Mouse (Mus musculus) stomach, embryonic 15.5 days (tissue): ENCODE data around the gene Eml6. TPM values are rescaled to one million over a fixed set of nuclear protein-coding genes. Genes with fewer than 3 reads are reported as not detected.

Source experiments
- ATAC-seq: fragments of 200-750 bp; cut with Nextera tagmentation; 2 replicates; pipeline ENCODE4 v1.8.0; 2017; ENCODE audit warnings: low read depth, moderate number of reproducible peaks, moderate TSS enrichment; ENCODE audit not compliant: insufficient read depth, low FRiP score
- H3K27ac ChIP-seq: fragments of 300-500 bp; sonication (generic); 2 replicates; pipeline ENCODE4 v1.5.1; 2015; ENCODE audit warnings: mild to moderate bottlenecking, inconsistent platforms
- H3K27me3 ChIP-seq: fragments of 300-500 bp; sonication (generic); replicated peaks from 2 replicates; pipeline ENCODE4 v1.6.1; 2015; ENCODE audit warnings: inconsistent platforms
- H3K36me3 ChIP-seq: fragments of 300-500 bp; sonication (generic); 2 replicates; pipeline ENCODE4 v1.6.1; 2015; ENCODE audit warnings: inconsistent platforms
- H3K4me1 ChIP-seq: fragments of 300-500 bp; sonication (generic); 2 replicates; pipeline ENCODE4 v1.6.1; 2015; ENCODE audit warnings: inconsistent platforms
- H3K4me2 ChIP-seq: fragments of 300-500 bp; sonication (generic); 2 replicates; pipeline ENCODE4 v1.6.1; 2015; ENCODE audit warnings: mild to moderate bottlenecking, inconsistent platforms
- H3K4me3 ChIP-seq: fragments of 300-500 bp; sonication (generic); replicated peaks from 2 replicates; pipeline ENCODE4 v1.5.1; 2015; ENCODE audit warnings: inconsistent platforms
- H3K9ac ChIP-seq: fragments of 300-500 bp; sonication (generic); 2 replicates; pipeline ENCODE4 v1.6.1; 2015; ENCODE audit warnings: inconsistent platforms
- H3K9me3 ChIP-seq: fragments of 300-500 bp; sonication (generic); 2 replicates; pipeline ENCODE4 v1.6.1; 2016; ENCODE audit warnings: inconsistent platforms
- WGBS: fragments of 180-500 bp; shearing (Covaris S2); methylation state at CpG from one replicate; pipeline ENCODE4 v1.1.7; 2015; 5-methylcytosine and 5-hydroxymethylcytosine counted together
- polyA plus RNA-seq: library from polyadenylated mRNA; unstranded; fragments of >200 nt; fragmentation: Nextera tagmentation; extraction: Ambion mirVana; gene quantifications from 2 replicates; pipeline ENCODE4 v1.2.1, GENCODE M21; 2015

Eml6 gene
- polyA plus RNA-seq, 1 experiment from 2014 or later, result 0.65 TPM

DNA sequence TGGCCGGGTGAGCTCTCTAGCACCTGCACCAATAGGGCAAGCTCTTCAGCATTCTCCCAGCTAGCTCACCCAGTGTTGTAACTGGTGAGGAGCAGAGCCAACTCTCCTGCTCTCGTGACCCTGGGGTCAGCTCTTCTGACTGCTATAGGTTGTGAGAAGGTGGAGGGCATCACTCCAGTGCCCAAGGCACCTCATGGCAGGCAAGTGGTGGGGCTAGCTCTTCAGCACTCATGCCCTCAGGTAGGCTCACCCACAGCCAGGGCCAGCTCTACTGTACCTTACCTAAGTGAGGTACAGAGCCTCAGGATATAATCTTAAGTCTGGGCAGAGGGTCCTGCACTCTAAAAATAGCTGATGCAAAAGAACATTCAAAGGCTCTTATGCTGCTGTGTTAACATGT lies 286.1 kb downstream of the Eml6 start:
- 91% methylated on average over 2 of the region's 2 CpGs for WGBS
- peaks cover 3% of the 10 kb centered on the region; the same call in 1 of the 2 replicates for H3K36me3 ChIP-seq
- H3K9ac ChIP-seq, result no peak overlapping the region
- no peak overlapping the region for H3K4me3 ChIP-seq
- no peak overlapping the region for H3K4me2 ChIP-seq
- H3K9me3 ChIP-seq, result no peaks in the 10 kb centered on the region
- ATAC-seq, result no peak
- no peak overlapping the region for H3K27ac ChIP-seq
- H3K27me3 ChIP-seq, result no peaks in the 10 kb centered on the region
- no peaks in the 10 kb centered on the region for H3K4me1 ChIP-seq

- Histone ChIP-seq H3K9ac (no peak overlapping the region), H3K4me3 (no peak overlapping the region), H3K4me2 (no peak overlapping the region), H3K27ac (no peak overlapping the region), H3K27me3 (no peaks in the 10 kb centered on the region), H3K9me3 (no peaks in the 10 kb centered on the region), H3K36me3 (no peaks in the 10 kb centered on the region), H3K4me1 (no peaks in the 10 kb centered on the region)
- ATAC-seq, result no peak
- WGBS, result 68% methylated on average over 1 of the region's 1 CpGs
These were observed 297.9 kb downstream of the Eml6 start for GRCm38 (mm10) chr11:29727901-29728300.

DNA sequence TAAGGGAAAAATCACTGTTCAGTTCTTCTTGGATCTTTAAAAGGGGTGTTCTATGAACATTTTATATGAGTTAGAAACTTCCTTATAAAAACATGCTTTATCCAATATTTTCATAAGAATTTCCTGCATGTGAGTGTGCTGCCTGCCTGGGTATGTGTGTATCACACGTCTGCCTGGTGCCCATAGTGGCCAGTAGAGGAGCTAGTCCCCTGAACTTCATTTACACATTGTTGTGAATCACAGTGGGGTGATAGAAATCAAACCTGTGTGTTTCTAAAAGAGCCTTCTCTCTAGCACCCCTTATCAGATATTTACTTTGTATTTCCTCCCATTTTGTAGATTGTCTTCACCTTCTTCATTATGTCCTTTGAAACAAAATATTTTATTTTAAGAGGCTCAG lies 300.2 kb downstream of the Eml6 start:
- Histone ChIP-seq H3K4me3 (no peak overlapping the region), H3K27me3 (no peaks in the 10 kb centered on the region), H3K4me1 (no peaks in the 10 kb centered on the region), H3K9me3 (no peaks in the 10 kb centered on the region), H3K9ac (no peak overlapping the region), H3K27ac (no peak overlapping the region), H3K36me3 (no peaks in the 10 kb centered on the region), H3K4me2 (no peak overlapping the region)
- 61% methylated on average over 1 of the region's 1 CpGs for WGBS
- no peak for ATAC-seq

GRCm38 (mm10) chr11:29725167-29725566 lies 300.7 kb downstream of the Eml6 start:
- H3K4me1 ChIP-seq, result no peaks in the 10 kb centered on the region
- no peak overlapping the region for H3K27ac ChIP-seq
- H3K36me3 ChIP-seq, result no peaks in the 10 kb centered on the region
- no peaks in the 10 kb centered on the region for H3K9me3 ChIP-seq
- H3K4me2 ChIP-seq, result no peak overlapping the region
- H3K4me3 ChIP-seq, result no peak overlapping the region
- H3K9ac ChIP-seq, result no peak overlapping the region
- ATAC-seq, result no peak
- H3K27me3 ChIP-seq, result no peaks in the 10 kb centered on the region

DNA sequence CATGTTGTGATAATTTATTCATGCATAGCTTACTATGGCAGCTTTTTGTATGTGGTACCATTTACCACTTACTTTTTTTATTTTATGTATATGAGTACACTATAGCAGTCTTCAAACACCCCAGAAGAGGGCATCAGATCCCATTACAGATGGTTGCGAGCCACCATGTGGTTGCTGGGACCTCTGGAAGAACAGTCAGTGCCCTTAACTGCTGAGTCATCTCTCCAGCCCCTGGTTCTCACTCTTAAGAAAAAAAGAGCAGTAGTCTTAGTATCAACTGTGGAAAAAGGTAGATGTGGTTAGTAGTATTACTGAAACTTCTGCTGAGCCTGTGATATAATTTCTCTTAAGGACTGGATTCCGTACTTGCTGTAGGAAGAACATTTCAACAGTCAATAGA lies 301.6 kb downstream of the Eml6 start:
- Histone ChIP-seq H3K9me3 (no peaks in the 10 kb centered on the region), H3K9ac (no peak overlapping the region), H3K27me3 (no peaks in the 10 kb centered on the region), H3K36me3 (no peaks in the 10 kb centered on the region), H3K4me2 (no peak overlapping the region), H3K4me3 (no peak overlapping the region), H3K27ac (no peak overlapping the region), H3K4me1 (no peaks in the 10 kb centered on the region)
- ATAC-seq, result no peak
- WGBS, result 96% methylated on average over 2 of the region's 2 CpGs

DNA sequence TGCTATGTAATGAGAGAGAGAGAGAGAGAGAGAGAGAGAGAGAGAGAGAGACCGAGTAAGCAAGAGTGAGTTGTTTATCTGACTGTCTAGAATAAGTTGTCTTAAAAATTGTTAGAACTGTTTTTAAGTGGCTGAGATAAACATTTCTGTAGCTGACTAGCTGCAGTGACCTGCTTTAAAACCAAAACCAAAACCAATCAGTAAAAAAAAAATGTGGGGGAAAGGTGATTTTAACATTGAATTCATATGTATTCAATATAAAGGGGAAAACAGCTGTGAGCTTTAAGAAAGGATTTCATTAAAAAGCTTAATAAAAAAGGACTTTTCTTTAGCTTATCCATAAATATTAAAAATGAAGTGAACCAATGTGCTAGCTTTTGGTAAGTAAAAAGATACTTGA lies 306.2 kb downstream of the Eml6 start:
- 21% methylated on average over 1 of the region's 1 CpGs for WGBS
- Histone ChIP-seq H3K4me3 (no peak overlapping the region), H3K4me1 (peaks cover 7% of the 10 kb centered on the region), H3K27ac (no peak overlapping the region), H3K9me3 (no peaks in the 10 kb centered on the region), H3K36me3 (no peaks in the 10 kb centered on the region), H3K9ac (no peak overlapping the region), H3K4me2 (no peak overlapping the region), H3K27me3 (no peaks in the 10 kb centered on the region)
- ATAC-seq, result no peak

- no peak overlapping the region for H3K27ac ChIP-seq
- peaks cover 7% of the 10 kb centered on the region for H3K4me1 ChIP-seq
- H3K4me3 ChIP-seq, result no peak overlapping the region
- no peaks in the 10 kb centered on the region for H3K36me3 ChIP-seq
- ATAC-seq, result no peak
- H3K27me3 ChIP-seq, result no peaks in the 10 kb centered on the region
- WGBS, result 24% methylated on average over 6 of the region's 6 CpGs
- H3K4me2 ChIP-seq, result peak overlapping the region; percentile 9; the same call in 1 of the 2 replicates
- no peaks in the 10 kb centered on the region for H3K9me3 ChIP-seq
- no peak overlapping the region for H3K9ac ChIP-seq
These were observed 307.3 kb downstream of the Eml6 start for GRCm38 (mm10) chr11:29718541-29718940.

GRCm38 (mm10) chr11:29715499-29715898 lies 310.3 kb downstream of the Eml6 start:
- no peak for ATAC-seq
- Histone ChIP-seq H3K27ac (no peak overlapping the region), H3K27me3 (no peaks in the 10 kb centered on the region), H3K9ac (no peak overlapping the region), H3K4me3 (no peak overlapping the region), H3K9me3 (no peaks in the 10 kb centered on the region), H3K36me3 (no peaks in the 10 kb centered on the region), H3K4me2 (no peak overlapping the region), H3K4me1 (peaks cover 7% of the 10 kb centered on the region)
- WGBS, result 81% methylated on average over 3 of the region's 3 CpGs

DNA sequence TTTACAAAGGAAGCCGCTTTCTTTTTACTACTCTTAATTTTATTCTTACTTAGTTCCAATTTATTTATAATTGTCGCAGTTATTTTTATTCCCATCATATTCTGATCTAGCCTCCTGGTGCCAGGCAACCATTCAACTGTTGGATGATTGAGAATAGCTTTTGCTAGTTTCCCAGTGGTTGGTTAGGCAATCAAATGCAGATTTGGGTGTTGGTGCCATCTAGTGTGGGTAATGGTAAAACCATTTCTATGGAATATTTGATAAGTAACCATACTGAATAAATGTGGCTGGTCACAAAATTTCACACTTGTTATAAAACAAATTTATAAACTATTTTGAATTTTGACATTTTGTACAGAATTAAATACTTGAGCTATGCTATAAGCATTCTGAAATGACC lies 311.0 kb downstream of the Eml6 start:
- Histone ChIP-seq H3K4me2 (no peak overlapping the region), H3K9me3 (no peaks in the 10 kb centered on the region), H3K36me3 (no peaks in the 10 kb centered on the region), H3K4me3 (no peak overlapping the region), H3K9ac (no peak overlapping the region), H3K27me3 (no peaks in the 10 kb centered on the region), H3K27ac (no peak overlapping the region), H3K4me1 (peaks cover 7% of the 10 kb centered on the region)
- ATAC-seq, result no peak
- 93% methylated on average over 2 of the region's 2 CpGs for WGBS

- ATAC-seq, result no peak
- peaks cover 7% of the 10 kb centered on the region for H3K4me1 ChIP-seq
These were observed 311.7 kb downstream of the Eml6 start for GRCm38 (mm10) chr11:29714114-29714513.

GRCm38 (mm10) chr11:29709512-29709911 lies 316.3 kb downstream of the Eml6 start:
- ATAC-seq, result no peak
- no peak overlapping the region for H3K27ac ChIP-seq

More at GRCm38 (mm10) chr11:29714114-29714513, 311.7 kb downstream of the Eml6 start:
- Histone ChIP-seq H3K4me2 (no peak overlapping the region), H3K9ac (no peak overlapping the region), H3K4me3 (no peak overlapping the region), H3K27me3 (no peaks in the 10 kb centered on the region), H3K36me3 (no peaks in the 10 kb centered on the region), H3K27ac (no peak overlapping the region), H3K9me3 (no peaks in the 10 kb centered on the region)
- 88% methylated on average over 7 of the region's 7 CpGs for whole genome bisulfite sequencing

GRCm38 (mm10) chr11:29706845-29707244 lies 319.0 kb downstream of the Eml6 start:
- no peak overlapping the region for H3K4me2 ChIP-seq
- H3K9me3 ChIP-seq, result no peaks in the 10 kb centered on the region
- no peak overlapping the region for H3K4me3 ChIP-seq
- no peak overlapping the region for H3K27ac ChIP-seq
- no peak overlapping the region for H3K9ac ChIP-seq
- no peak for ATAC-seq
- no peaks in the 10 kb centered on the region for H3K4me1 ChIP-seq
- WGBS, result 85% methylated on average over 4 of the region's 4 CpGs
- no peaks in the 10 kb centered on the region for H3K36me3 ChIP-seq
- H3K27me3 ChIP-seq, result no peaks in the 10 kb centered on the region

More at GRCm38 (mm10) chr11:29709512-29709911, 316.3 kb downstream of the Eml6 start:
- Histone ChIP-seq H3K9me3 (no peaks in the 10 kb centered on the region), H3K4me2 (no peak overlapping the region), H3K27me3 (no peaks in the 10 kb centered on the region), H3K4me1 (no peaks in the 10 kb centered on the region), H3K9ac (no peak overlapping the region), H3K36me3 (no peaks in the 10 kb centered on the region), H3K4me3 (no peak overlapping the region)

GRCm38 (mm10) chr11:29705263-29705662 lies 320.6 kb downstream of the Eml6 start:
- Histone ChIP-seq H3K27ac (no peak overlapping the region), H3K4me1 (no peaks in the 10 kb centered on the region), H3K27me3 (no peaks in the 10 kb centered on the region), H3K36me3 (no peaks in the 10 kb centered on the region), H3K9ac (no peak overlapping the region), H3K4me3 (no peak overlapping the region), H3K9me3 (no peaks in the 10 kb centered on the region), H3K4me2 (no peak overlapping the region)
- no peak for ATAC-seq
